Comparison of ENCODE assay signal across 8 mouse cellular contexts in the genomic region with DNA sequence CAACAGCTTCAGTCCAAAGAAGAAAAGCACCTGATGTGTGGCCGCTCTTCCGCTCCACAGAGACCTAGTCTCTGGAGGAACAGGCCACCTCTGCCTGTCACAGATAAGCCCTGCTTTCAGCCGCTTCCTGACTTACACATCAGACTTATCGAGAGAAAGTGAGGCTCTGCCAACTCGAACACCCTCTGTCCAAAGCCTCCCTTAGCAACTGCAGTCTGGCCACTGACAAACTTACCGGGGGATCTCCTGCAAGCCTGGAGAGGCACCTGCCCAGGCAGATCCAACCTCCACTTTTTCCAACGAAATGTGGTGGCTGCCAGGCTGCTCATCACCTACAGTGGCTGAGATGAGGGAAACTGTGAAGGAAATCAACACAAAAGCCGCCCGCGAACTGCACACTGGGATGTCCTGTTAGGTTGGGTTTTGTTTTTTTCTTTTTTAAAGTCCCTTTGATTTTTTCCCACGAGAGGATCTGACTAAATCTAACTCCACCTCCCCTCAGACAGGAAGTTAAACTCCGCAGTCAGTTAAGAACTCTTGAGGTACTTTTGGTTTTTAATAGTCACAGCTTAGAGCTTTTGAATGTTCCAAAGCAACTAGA. TPM values are rescaled to one million over a fixed set of nuclear protein-coding genes. Genes with fewer than 3 reads are reported as not detected.
A peak's percentile ranks its signal among the peaks of the same experiment; 100 is the strongest.
DNase-seq lines count a peak whose midpoint lies in the region; ATAC-seq and TF ChIP-seq lines count a peak whose summit lies in the region.

No protein-coding gene starts in this region.

- no peak for TF ChIP-seq CTCF in gastrocnemius, adult 2 months (IDR thresholded peaks at IDR 0.05)

- no peaks in the 10 kb centered on the region for H3K36me3 ChIP-seq in kidney, embryonic 15.5 days

- H3K27me3 ChIP-seq in kidney, embryonic 15.5 days = no peaks in the 10 kb centered on the region

- peaks cover 42% of the 10 kb centered on the region for H3K4me1 ChIP-seq in kidney, embryonic 15.5 days

- no peaks in the 10 kb centered on the region for H3K9me3 ChIP-seq in kidney, embryonic 15.5 days (replicated peaks)

- 61% methylated on average over 12 of the region's 12 CpGs for WGBS in kidney, embryonic 15.5 days

- DNase-seq in gastrocnemius, adult 2 months = no peak
- DNase-seq in gastrocnemius, postnatal 4 days (ENCODE audit: low spot score in 2 of 2) = no peak
- DNase-seq in heart, adult 18-20 months = peak; percentile 61 to 73
- peak; percentile 62 to 66 for DNase-seq in natural killer cell, adult 2 months (ENCODE audit: low spot score in 2 of 2)
- DNase-seq in ovary, postnatal 36 days (ENCODE audit: low spot score) = no peak
- no peak for DNase-seq in retina, embryonic 14.5 days (ENCODE audit: low spot score)
- no peak for DNase-seq in testis, postnatal 10 days (ENCODE audit: low spot score)

- H3K9ac ChIP-seq in kidney, embryonic 15.5 days = no peak overlapping the region

- H3K4me3 ChIP-seq in gastrocnemius, adult 2 months = peak overlapping the region; percentile 72
- H3K4me3 ChIP-seq in kidney, embryonic 15.5 days (replicated peaks) = no peak overlapping the region

- intact Hi-C loops in gastrocnemius, adult 2 months (cut with DNase I) = no loop called here

- peak overlapping the region; percentile 87 for H3K27ac ChIP-seq in gastrocnemius, adult 2 months
- peak overlapping the region; percentile 66 for H3K27ac ChIP-seq in kidney, embryonic 15.5 days

- no peak for ATAC-seq in kidney, embryonic 15.5 days (replicated peaks; ENCODE audit: low FRiP score)

- peak overlapping the region; percentile 24; the same call in 1 of the 2 replicates for H3K4me2 ChIP-seq in kidney, embryonic 15.5 days

RNA-seq across cellular contexts. Expression of a gene that starts 55.9 kb away (rescaled TPM):
- 10 to 100 TPM; 20.1 to 28.1 TPM for total RNA-seq in gastrocnemius, adult 2 months (2021)
- 100 to 1,000 TPM in 1 of 2 experiments, 10 to 100 TPM in 1; 95.1 to 101 TPM for total RNA-seq in gastrocnemius, postnatal 4 days (2021)
- total RNA-seq in heart, adult 18-20 months (2021) = 10 to 100 TPM; 66.8 to 67.5 TPM
- 85.2 and 86.1 TPM in 2 replicates for polyA plus RNA-seq in kidney, embryonic 15.5 days (2015; fragmentation: Nextera tagmentation; extraction: Ambion mirVana)

Comparison
In these comparisons a context has a peak if more than half of its experiments do, and no peak if none do; other contexts are left out.
1. DNase-seq: peak in heart, adult 18-20 months (2 of 2) and natural killer cell, adult 2 months (2 of 2); none in gastrocnemius, adult 2 months (single experiment), gastrocnemius, postnatal 4 days (0 of 2), ovary, postnatal 36 days (single experiment), retina, embryonic 14.5 days (single experiment) and testis, postnatal 10 days (single experiment).